Mouse (Mus musculus) heart, embryonic 15.5 days (tissue): Measurements from ENCODE around the gene Gm10337. TPM values are rescaled to one million over a fixed set of nuclear protein-coding genes. Genes with fewer than 3 reads are reported as not detected.

Experiments used
- ATAC-seq: fragments of 200-750 bp; cut with Nextera tagmentation; replicated peaks from 2 replicates; pipeline ENCODE4 v1.8.0; 2017; ENCODE audit warnings: low read depth, moderate TSS enrichment; ENCODE audit not compliant: insufficient number of reproducible peaks, insufficient read depth, low FRiP score
- H3K27ac ChIP-seq: fragments of 300-500 bp; sonication (generic); 2 replicates; pipeline ENCODE4 v1.5.1; 2015; ENCODE audit warnings: mild to moderate bottlenecking, inconsistent platforms
- H3K27me3 ChIP-seq: fragments of 300-500 bp; sonication (generic); 2 replicates; pipeline ENCODE4 v1.6.1; 2015; ENCODE audit warnings: inconsistent platforms
- H3K36me3 ChIP-seq: fragments of 300-500 bp; sonication (generic); 2 replicates; pipeline ENCODE4 v1.6.1; 2015; ENCODE audit warnings: mild to moderate bottlenecking, inconsistent platforms
- H3K4me1 ChIP-seq: fragments of 300-500 bp; sonication (generic); replicated peaks from 2 replicates; pipeline ENCODE4 v1.6.1; 2015; ENCODE audit warnings: inconsistent platforms
- H3K4me2 ChIP-seq: fragments of 300-500 bp; sonication (generic); 2 replicates; pipeline ENCODE4 v1.6.1; 2015; ENCODE audit warnings: inconsistent platforms, mild to moderate bottlenecking, moderate library complexity
- H3K4me3 ChIP-seq: fragments of 300-500 bp; sonication (generic); 2 replicates; pipeline ENCODE4 v1.5.1; 2015; ENCODE audit warnings: mild to moderate bottlenecking, inconsistent platforms
- H3K9ac ChIP-seq: fragments of 300-500 bp; sonication (generic); 2 replicates; pipeline ENCODE4 v1.6.1; 2015; ENCODE audit warnings: mild to moderate bottlenecking, inconsistent platforms
- H3K9me3 ChIP-seq: fragments of 300-500 bp; sonication (generic); replicated peaks from 2 replicates; pipeline ENCODE4 v1.6.1; 2016; ENCODE audit warnings: inconsistent platforms
- WGBS: fragments of 180-500 bp; shearing (Covaris S2); methylation state at CpG from one replicate; pipeline ENCODE4 v1.1.7; 2015; ENCODE audit warnings: mixed read lengths; 5-methylcytosine and 5-hydroxymethylcytosine counted together
- polyA plus RNA-seq: library from polyadenylated mRNA; unstranded; fragments of >200 nt; fragmentation: Nextera tagmentation; extraction: Ambion mirVana; gene quantifications from 2 replicates; pipeline ENCODE4 v1.2.1, GENCODE M21; 2015

Gm10337 gene
- polyA plus RNA-seq, 1 experiment from 2014 or later: 2.6 TPM

GRCm38 (mm10) chr15:102531586-102531985 is 28.1 kb downstream of the Gm10337 start:
- Histone ChIP-seq H3K9me3 (no peaks in the 10 kb centered on the region), H3K27ac (no peak overlapping the region), H3K9ac (no peak overlapping the region), H3K36me3 (peaks cover 74% of the 10 kb centered on the region), H3K4me1 (no peaks in the 10 kb centered on the region), H3K27me3 (no peaks in the 10 kb centered on the region), H3K4me2 (no peak overlapping the region), H3K4me3 (no peak overlapping the region)
- ATAC-seq: no peak
- WGBS: 91% methylated on average over 4 of the region's 4 CpGs

- Histone ChIP-seq H3K36me3 (peaks cover 76% of the 10 kb centered on the region), H3K27ac (no peak overlapping the region), H3K9ac (no peak overlapping the region), H3K9me3 (no peaks in the 10 kb centered on the region), H3K4me3 (no peak overlapping the region), H3K4me1 (no peaks in the 10 kb centered on the region), H3K27me3 (no peaks in the 10 kb centered on the region), H3K4me2 (no peak overlapping the region)
- 88% methylated on average over 3 of the region's 3 CpGs for WGBS
- no peak for ATAC-seq
These were observed 28.8 kb downstream of the Gm10337 start for GRCm38 (mm10) chr15:102532106-102532900.

GRCm38 (mm10) chr15:102533926-102534325 is 30.4 kb downstream of the Gm10337 start:
- Histone ChIP-seq H3K36me3 (peaks cover 66% of the 10 kb centered on the region), H3K9ac (no peak overlapping the region), H3K9me3 (no peaks in the 10 kb centered on the region), H3K27ac (no peak overlapping the region), H3K4me1 (no peaks in the 10 kb centered on the region), H3K4me2 (no peak overlapping the region), H3K4me3 (no peak overlapping the region), H3K27me3 (no peaks in the 10 kb centered on the region)
- 91% methylated on average over 7 of the region's 7 CpGs for WGBS
- no peak for ATAC-seq

- H3K9ac ChIP-seq: no peak overlapping the region
- H3K4me2 ChIP-seq: no peak overlapping the region
- no peaks in the 10 kb centered on the region for H3K27me3 ChIP-seq
- ATAC-seq: no peak
- H3K27ac ChIP-seq: no peak overlapping the region
- H3K9me3 ChIP-seq: no peaks in the 10 kb centered on the region
- H3K4me3 ChIP-seq: no peak overlapping the region
- WGBS: 90% methylated on average over 4 of the region's 4 CpGs
- peaks cover 13% of the 10 kb centered on the region for H3K4me1 ChIP-seq
- peaks cover 66% of the 10 kb centered on the region for H3K36me3 ChIP-seq
These were observed 41.3 kb downstream of the Gm10337 start for GRCm38 (mm10) chr15:102544801-102545200.

GRCm38 (mm10) chr15:102546246-102546645 is 42.7 kb downstream of the Gm10337 start:
- H3K9me3 ChIP-seq: no peaks in the 10 kb centered on the region
- no peaks in the 10 kb centered on the region for H3K27me3 ChIP-seq
- no peak overlapping the region for H3K4me2 ChIP-seq
- peaks cover 56% of the 10 kb centered on the region for H3K36me3 ChIP-seq
- H3K9ac ChIP-seq: no peak overlapping the region
- no peak overlapping the region for H3K4me3 ChIP-seq
- WGBS: 89% methylated on average over 3 of the region's 3 CpGs
- H3K4me1 ChIP-seq: peaks cover 13% of the 10 kb centered on the region
- peak overlapping the region; percentile 79 for H3K27ac ChIP-seq
- no peak for ATAC-seq

GRCm38 (mm10) chr15:102546677-102547427 is 43.3 kb downstream of the Gm10337 start:
- peak; percentile 64; the same call in 1 of the 2 replicates for ATAC-seq
- H3K36me3 ChIP-seq: peaks cover 57% of the 10 kb centered on the region
- 65% methylated on average over 3 of the region's 3 CpGs for WGBS
- no peaks in the 10 kb centered on the region for H3K27me3 ChIP-seq
- no peak overlapping the region for H3K4me3 ChIP-seq
- H3K9ac ChIP-seq: no peak overlapping the region
- peak overlapping the region; percentile 79 for H3K27ac ChIP-seq
- no peak overlapping the region for H3K4me2 ChIP-seq
- no peaks in the 10 kb centered on the region for H3K9me3 ChIP-seq
- H3K4me1 ChIP-seq: peaks cover 13% of the 10 kb centered on the region

GRCm38 (mm10) chr15:102547478-102547877 is 44.0 kb downstream of the Gm10337 start:
- ATAC-seq: no peak
- Histone ChIP-seq H3K9ac (no peak overlapping the region), H3K36me3 (peaks cover 57% of the 10 kb centered on the region), H3K9me3 (no peaks in the 10 kb centered on the region), H3K27ac (peak overlapping the region; percentile 79), H3K4me2 (no peak overlapping the region), H3K4me3 (no peak overlapping the region), H3K27me3 (no peaks in the 10 kb centered on the region), H3K4me1 (peaks cover 13% of the 10 kb centered on the region)
- WGBS: 91% methylated on average over 3 of the region's 3 CpGs

GRCm38 (mm10) chr15:102552599-102552998 is 49.1 kb downstream of the Gm10337 start:
- no peak overlapping the region for H3K4me3 ChIP-seq
- no peak overlapping the region for H3K4me2 ChIP-seq
- no peak overlapping the region for H3K27ac ChIP-seq
- H3K4me1 ChIP-seq: no peaks in the 10 kb centered on the region
- no peaks in the 10 kb centered on the region for H3K9me3 ChIP-seq
- ATAC-seq: no peak
- H3K9ac ChIP-seq: no peak overlapping the region
- peaks cover 63% of the 10 kb centered on the region for H3K36me3 ChIP-seq
- H3K27me3 ChIP-seq: no peaks in the 10 kb centered on the region
- 92% methylated on average over 5 of the region's 5 CpGs for WGBS

Other genes with a start within 250 kb of the Gm10337 start
- 7.9 and 15.8 TPM in 2 replicates for gene Rarg, start 246.2 kb upstream of the Gm10337 start, polyA plus RNA-seq
- gene Gm9918, start 233.2 kb upstream of the Gm10337 start, polyA plus RNA-seq: not detected in 2 replicates
- gene Mfsd5, start 224.3 kb upstream of the Gm10337 start, polyA plus RNA-seq: 39.3 and 47.4 TPM in 2 replicates
- gene Espl1, start 207.5 kb upstream of the Gm10337 start, polyA plus RNA-seq: 14.7 and 20.0 TPM in 2 replicates
- gene Pfdn5, start 177.6 kb upstream of the Gm10337 start, polyA plus RNA-seq: 261 and 296 TPM in 2 replicates
- gene Myg1, start 172.0 kb upstream of the Gm10337 start, polyA plus RNA-seq: 47.9 and 69.2 TPM in 2 replicates
- 39.1 and 52.4 TPM in 2 replicates for gene Aaas, start 153.0 kb upstream of the Gm10337 start, polyA plus RNA-seq
- gene Sp7, start 136.5 kb upstream of the Gm10337 start, polyA plus RNA-seq: 0.15 and 0.22 TPM in 2 replicates
- 4.7 and 5.0 TPM in 2 replicates for gene Sp1, start 97.6 kb upstream of the Gm10337 start, polyA plus RNA-seq
- gene Amhr2, start 58.4 kb upstream of the Gm10337 start, polyA plus RNA-seq: 4.9 and 5.7 TPM in 2 replicates
- 87.9 and 91.2 TPM in 2 replicates for gene Prr13, start 44.7 kb upstream of the Gm10337 start, polyA plus RNA-seq
- gene Pcbp2, start 33.2 kb upstream of the Gm10337 start, polyA plus RNA-seq: 130 and 139 TPM in 2 replicates
- 9.8 and 13.1 TPM in 2 replicates for gene Map3k12, start 13.3 kb downstream of the Gm10337 start, polyA plus RNA-seq
- 78.3 and 87.9 TPM in 2 replicates for gene Tarbp2, start 14.5 kb downstream of the Gm10337 start, polyA plus RNA-seq
- gene Npff, start 21.2 kb downstream of the Gm10337 start, polyA plus RNA-seq: 2.3 and 2.4 TPM in 2 replicates
- gene Gm28047, start 121.3 kb downstream of the Gm10337 start, polyA plus RNA-seq: 0.24 TPM in 1 of 2 replicates, not detected in the other
- 26.7 and 32.7 TPM in 2 replicates for gene Atf7, start 121.7 kb downstream of the Gm10337 start, polyA plus RNA-seq
- 58.1 and 78.1 TPM in 2 replicates for gene Atp5g2, start 168.6 kb downstream of the Gm10337 start, polyA plus RNA-seq
- gene Calcoco1, start 218.5 kb downstream of the Gm10337 start, polyA plus RNA-seq: 62.8 and 79.1 TPM in 2 replicates